Mouse (Mus musculus): ENCODE results near the gene Fam47e.
"Not testable (repeated sequence)": the region's sequence is repeated elsewhere in the genome, so short reads cannot be mapped to it uniquely, and the experiment has no call there.

The Fam47e gene

GRCm38 (mm10) chr5:92554891-92555511 is at the start of gene Fam47e:
TSS of gene Fam47e (plus strand) at chr5:92555069.
- no peak for DNase-seq

- peak; percentile 92 for DNase-seq
Observed at GRCm38 (mm10) chr5:92505402-92505865, 49.4 kb upstream of the Fam47e start.

- peak; percentile 52 for DNase-seq
Observed at GRCm38 (mm10) chr5:92506301-92506729, 48.6 kb upstream of the Fam47e start.

GRCm38 (mm10) chr5:92506733-92507132 is 48.1 kb upstream of the Fam47e start, which contains the start of gene Scarb2:
TSS of gene Scarb2 (minus strand) at chr5:92506833.
- no peak for DNase-seq

DNA sequence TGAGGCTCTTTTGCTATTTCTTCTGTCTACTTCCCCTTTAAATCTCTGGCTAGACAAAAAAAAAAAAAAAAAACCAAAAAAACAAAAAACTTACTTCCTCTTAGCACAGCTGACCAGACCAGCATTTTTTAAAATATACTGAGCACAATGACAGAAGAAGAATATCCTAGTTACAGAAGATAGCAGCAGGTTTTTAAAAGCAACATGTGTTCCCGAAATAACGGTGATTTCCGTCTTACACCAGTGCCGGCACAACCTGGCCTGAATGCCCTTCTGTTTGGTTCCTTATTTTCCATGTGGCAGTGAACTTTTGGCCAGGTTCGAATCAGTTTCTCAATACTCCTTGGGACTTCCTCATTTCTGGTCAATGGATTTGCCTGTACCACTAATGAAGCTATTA is 46.0 kb upstream of the Fam47e start:
- no peak for DNase-seq

DNA sequence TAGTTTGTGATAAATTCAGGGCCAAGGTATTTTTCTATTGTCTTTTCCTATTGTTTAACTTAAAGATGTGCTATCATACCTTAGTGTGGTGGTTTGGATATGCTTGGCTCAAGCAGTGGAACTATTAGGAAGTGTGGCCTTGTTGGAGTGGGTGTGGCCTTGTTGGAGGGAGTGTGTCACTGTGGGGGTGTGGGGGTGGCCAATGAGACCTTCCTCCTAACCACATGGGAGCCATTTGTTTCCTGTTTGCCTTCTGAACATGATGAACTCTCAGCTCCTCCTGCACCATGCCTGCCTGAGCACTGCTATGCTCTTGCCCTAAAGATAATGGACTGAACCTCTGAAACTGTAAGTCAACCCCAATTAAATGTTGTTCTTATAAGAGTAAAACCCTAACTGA is 43.6 kb upstream of the Fam47e start:
- DNase-seq = no peak

DNA sequence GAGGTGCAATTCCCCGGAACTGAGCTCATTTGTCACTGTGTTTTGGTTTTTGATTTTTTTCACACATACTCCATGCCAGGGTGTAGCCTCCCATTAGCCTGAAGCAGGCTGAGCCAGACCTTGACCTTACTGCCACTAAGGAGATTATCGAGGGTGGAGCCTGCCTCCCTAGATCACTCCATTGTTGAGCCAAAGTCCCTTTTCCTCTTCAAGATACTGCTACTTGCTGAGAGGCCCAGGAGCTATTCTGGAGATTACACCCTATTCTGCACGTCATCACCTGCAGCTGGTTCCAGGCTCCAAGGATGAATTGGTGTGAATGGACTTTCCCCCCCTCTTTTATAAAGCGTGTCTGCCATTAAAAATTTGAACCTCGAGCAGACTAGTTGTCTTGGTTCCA is 42.8 kb upstream of the Fam47e start:
- no peak for DNase-seq

GRCm38 (mm10) chr5:92521131-92521530 is 33.7 kb upstream of the Fam47e start:
- DNase-seq = not testable (repeated sequence)

DNA sequence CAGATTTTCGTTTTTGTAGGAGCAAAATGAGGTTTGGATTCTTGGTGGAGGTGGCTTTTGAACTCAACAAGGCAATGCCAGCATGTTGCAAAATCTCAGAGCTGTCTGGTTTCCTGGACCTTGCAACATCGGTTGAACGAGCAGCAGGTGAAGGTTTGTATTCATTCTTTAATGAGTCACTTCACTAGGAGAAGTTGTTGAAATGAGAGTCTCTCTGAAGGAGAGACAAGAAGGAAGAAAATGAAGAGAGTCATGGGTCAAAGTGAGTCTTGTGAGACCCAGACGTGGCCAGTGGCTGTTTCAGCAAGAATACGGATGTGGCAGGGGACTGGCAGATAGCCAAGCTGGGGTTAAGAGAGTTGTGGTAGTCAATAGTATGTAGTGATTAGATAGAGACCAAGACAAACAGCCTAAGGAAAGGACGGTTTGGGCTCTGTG is 30.0 kb upstream of the Fam47e start:
- DNase-seq = no peak

DNA sequence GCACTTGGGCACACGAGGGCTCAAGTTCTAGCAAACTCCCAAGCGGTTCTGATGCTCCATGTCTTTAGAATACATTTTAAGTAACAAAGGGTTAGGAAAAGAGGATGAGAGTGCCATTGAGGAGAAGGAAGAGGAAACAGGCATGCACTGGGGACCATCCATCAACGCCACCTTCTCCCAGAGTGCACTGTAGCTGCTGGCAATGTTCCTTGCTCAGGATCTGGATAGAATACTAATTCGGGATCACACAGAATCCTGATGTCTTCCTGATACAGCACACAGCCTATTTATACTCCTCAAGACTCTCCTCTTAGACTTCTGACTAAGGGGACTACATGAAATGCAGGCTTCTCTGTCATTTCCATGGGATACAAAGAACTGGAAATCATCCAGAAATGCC is 15.2 kb upstream of the Fam47e start:
- DNase-seq = no peak

- no peak for DNase-seq
Observed at GRCm38 (mm10) chr5:92552611-92553010, 2.3 kb upstream of the Fam47e start.

DNA sequence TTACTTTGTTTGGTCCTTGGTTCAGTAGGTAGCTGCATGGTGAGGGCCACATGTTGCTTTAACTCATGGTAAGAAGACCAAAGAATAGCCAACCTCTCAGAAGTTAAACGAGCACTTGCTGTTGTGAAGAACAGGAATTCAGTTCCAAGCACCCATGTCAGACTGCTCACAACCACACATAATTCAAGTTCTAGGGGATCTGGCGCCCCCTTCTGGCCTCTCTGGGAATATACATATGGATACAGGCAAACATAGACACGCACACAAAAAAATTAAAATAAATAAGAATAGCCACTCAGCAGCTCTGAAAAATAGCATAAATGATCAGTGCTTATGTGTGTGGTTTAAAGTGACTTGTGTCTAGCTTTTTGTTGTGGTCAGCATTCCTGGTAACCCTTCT is 930 bp upstream of the Fam47e start:
- DNase-seq = peak; percentile 55

DNA sequence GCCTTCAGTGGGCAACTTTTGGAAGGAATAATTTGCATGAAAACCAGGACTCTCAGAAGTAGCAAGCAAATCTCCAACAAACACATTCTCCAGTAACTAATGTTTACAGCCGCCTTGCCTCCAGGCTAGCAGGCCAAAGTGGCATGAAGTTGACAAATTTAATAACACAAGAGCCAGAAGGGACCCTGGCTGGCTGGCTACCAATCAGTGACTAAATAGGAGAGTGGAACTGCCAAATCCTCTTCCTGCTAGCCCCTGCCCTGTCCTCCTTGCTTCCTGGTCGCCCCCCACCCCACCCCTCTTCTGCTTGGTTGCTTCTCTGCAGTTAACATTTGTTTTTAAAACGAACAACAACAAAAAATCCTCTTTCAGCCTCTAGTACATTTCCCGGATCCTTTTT is 426 bp upstream of the Fam47e start:
- DNase-seq = no peak

DNA sequence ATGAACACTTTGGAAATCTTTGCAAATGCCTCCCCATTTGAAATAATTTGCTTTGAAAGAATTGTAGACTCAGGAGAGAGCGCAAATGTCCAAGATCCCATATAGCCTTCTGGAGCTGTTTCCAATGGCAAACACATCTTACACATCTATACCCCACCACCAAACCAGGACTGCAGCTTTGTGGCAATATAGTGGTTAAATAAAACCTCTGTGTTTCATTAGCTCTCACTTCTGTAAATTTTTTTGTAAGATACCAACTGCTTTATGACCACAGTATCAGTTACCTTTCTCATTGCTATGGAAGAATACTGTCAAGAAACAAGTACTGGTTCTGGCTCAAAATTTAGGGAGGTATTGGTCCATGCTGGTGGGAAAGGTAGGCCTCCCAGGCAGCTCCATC is 1.0 kb downstream of the Fam47e start:
- no peak for DNase-seq

GRCm38 (mm10) chr5:92557508-92557907 is 2.6 kb downstream of the Fam47e start:
- no peak for DNase-seq

DNA sequence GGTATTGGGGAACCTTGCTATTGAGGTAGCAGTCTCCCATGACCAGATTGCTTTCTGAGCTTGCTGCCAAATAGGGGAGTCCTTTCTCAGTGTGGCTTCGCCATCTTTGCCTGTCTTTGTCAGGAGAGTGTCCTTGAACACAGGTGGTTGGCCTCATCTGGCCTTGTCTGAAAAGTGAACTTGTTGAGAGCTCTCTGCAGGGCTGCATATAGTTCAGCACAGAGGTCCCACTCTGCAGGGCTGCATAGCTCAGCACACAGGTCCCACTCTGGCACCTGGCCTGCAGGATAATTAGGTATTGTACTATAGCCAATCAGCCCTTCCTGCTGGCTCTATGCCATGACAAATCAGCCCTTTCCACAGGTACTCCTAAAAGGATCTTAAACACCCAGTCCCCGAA is 5.3 kb downstream of the Fam47e start:
- DNase-seq = no peak

GRCm38 (mm10) chr5:92562002-92562401 is 7.1 kb downstream of the Fam47e start:
- DNase-seq = no peak

GRCm38 (mm10) chr5:92571232-92571631 is 16.4 kb downstream of the Fam47e start:
- DNase-seq = no peak

- no peak for DNase-seq
Observed at GRCm38 (mm10) chr5:92579559-92579958, 24.7 kb downstream of the Fam47e start.

DNA sequence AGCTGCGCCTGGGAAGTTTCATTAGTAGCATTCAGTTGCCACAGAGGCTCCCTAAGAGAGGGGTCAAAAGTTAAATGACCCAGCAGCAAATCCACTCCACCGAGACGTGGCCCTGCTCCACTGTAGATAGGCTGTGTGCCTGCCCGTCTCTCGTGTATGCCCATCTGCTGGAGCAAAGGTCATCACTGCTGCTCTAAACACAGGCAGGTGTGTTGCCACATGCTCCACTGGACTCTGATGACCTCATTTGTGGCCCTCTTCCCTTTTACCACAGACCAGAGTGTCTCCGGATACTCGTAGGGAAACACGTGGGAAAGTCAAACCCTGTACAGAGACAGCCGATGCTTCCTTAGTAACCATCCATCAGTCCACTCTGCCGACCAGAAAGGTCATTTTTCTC is 31.1 kb downstream of the Fam47e start:
- no peak for DNase-seq

GRCm38 (mm10) chr5:92595026-92595425 is 40.2 kb downstream of the Fam47e start:
- no peak for DNase-seq

DNA sequence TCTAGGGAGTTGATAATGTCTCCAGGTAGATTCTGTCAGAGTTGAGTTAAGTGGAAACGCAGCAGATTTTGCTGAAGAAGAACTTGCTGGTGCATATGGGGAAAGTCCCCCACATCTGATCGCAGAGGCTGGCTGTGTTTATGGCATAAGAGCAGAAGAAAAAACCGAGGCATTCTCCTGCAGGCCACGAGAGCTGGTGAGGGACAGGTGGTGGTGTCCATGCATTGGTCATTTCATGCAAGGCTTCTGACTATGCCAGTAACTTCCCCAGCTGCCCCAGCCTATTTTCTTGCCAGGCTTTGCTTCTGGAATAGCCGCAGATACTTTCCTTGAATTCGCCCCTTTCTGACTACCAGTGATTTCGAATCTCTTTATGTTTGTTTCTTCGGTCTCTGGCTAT is 42.0 kb downstream of the Fam47e start:
- DNase-seq = no peak

DNA sequence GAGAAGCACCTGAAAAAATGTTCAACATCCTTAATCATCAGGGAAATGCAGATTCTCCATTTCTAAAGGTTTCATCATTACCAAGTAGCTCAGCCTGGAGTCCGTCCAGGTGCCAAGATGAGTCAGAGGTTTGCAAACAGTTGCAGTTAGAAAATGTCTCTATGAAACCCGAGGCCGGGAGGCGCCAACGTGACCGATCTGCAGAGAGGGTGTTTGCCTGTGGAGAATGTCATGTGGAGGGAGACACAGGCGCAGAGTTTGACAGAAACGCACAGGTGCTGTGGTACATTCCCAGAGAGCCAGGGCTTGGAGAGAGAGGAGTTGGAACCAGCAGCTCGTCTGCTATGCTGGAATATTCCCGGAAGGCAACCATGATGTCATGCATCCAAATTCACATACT is 44.2 kb downstream of the Fam47e start:
- DNase-seq = no peak

DNA sequence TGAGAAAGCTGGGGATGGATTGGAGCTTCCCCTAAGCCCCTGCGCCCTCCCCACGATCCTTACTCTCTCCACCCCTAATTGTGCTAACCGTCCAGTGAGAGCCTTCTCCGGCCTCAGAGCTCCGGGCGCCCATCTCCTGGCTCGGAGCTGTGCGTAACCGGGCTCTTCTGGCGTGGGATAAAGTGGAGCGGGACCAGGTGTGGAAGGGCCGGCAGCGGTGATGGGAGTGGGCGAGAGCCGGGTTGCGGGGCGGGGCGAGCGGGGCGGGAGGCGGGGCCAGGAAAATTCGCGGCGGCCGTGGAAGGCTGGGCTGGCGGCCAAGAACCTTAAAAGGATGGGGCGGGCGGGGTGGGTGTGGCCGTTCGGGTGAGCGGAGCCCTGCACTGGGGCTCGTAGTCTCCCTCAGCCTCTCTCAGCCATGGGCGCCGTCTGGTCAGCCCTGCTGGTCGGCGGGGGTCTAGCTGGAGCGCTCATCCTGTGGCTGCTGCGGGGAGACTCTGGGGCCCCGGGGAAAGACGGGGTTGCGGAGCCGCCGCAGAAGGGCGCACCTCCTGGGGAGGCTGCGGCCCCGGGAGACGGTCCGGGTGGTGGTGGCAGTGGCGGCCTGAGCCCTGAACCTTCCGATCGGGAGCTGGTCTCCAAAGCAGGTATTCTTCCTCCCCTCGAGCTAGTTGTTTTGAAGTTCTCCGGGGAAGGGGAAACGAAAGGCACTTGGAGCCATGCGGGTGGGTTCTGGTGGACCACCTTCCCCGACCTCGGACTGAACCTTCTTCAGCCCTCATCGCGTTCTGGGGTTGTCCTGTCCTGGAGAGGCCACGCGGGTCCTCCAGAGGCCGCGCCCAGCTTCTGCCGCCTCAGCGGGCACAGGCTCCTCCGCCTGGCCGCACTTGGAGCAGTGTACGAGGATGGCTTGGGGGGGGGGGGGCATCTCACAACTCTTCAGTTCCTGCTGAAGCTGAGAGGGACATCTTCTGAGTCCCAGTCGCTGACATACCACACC is 48.1 kb downstream of the Fam47e start, which contains the start of gene Stbd1:
Stbd1 (plus strand) TSS at position 351 of the 1,000 bp plus-strand sequence.
- peak; percentile 53 for DNase-seq
